Mouse (Mus musculus) stomach, postnatal 0 days (tissue): ENCODE data around the gene Enox1.

Experiments used
- CTCF ChIP-seq: IDR thresholded peaks from 2 replicates; pipeline ENCODE4 v1.5.1; 2016; ENCODE audit warnings: antibody characterized with exemption, low read depth, mild to moderate bottlenecking, moderate library complexity
- EP300 ChIP-seq: optimal IDR thresholded peaks from 2 replicates; pipeline ENCODE3; 2016; ENCODE audit warnings: antibody characterized with exemption

DNA sequence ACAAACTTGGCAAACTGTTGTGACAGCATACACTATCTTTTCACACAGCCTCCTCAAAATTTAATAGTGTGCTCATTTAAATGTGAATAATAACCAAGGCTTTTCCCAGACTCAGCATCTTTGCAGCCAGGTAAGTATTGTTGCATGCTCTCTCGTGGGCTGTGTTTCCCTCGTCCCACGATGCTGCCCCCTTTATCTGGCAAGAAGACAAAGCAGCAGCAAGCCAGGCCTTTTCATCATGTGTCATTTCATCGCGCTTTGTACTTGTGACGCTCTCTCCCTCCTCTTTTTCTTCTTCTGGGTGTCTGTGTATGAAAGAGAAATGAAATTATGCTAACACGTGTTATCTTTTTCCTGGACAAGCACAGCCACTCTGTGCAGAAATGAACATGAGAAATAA lies 421.8 kb downstream of the Enox1 start:
- TF ChIP-seq CTCF (no peak), EP300 (no peak)
